Mouse (Mus musculus): ENCODE measurements around the gene Wnt4.
A peak's percentile ranks its signal among the peaks of the same experiment; 100 is the strongest.

The Wnt4 gene

GRCm38 (mm10) chr4:137306991-137307706, 29.9 kb downstream of the Wnt4 start:
- DNase-seq (ENCODE audit: low read depth) = no peak

GRCm38 (mm10) chr4:137308377-137308776, 31.1 kb downstream of the Wnt4 start:
- DNase-seq (ENCODE audit: low read depth) = peak; percentile 37

- peak; percentile 11 for DNase-seq (ENCODE audit: low read depth)
Measured at GRCm38 (mm10) chr4:137313511-137313910, 36.2 kb downstream of the Wnt4 start.

- DNase-seq (ENCODE audit: low read depth) = no peak
Measured at GRCm38 (mm10) chr4:137314561-137314960, 37.3 kb downstream of the Wnt4 start.

- DNase-seq (ENCODE audit: low read depth) = no peak
Measured at GRCm38 (mm10) chr4:137315061-137315460, 37.8 kb downstream of the Wnt4 start.

GRCm38 (mm10) chr4:137316027-137316770, 38.9 kb downstream of the Wnt4 start:
- no peak for DNase-seq (ENCODE audit: low read depth)

- DNase-seq (ENCODE audit: low read depth) = no peak
Measured at GRCm38 (mm10) chr4:137324926-137325325, 47.6 kb downstream of the Wnt4 start.

GRCm38 (mm10) chr4:137326494-137326893, 49.2 kb downstream of the Wnt4 start:
- no peak for DNase-seq (ENCODE audit: low read depth)

GRCm38 (mm10) chr4:137332051-137332450, 54.8 kb downstream of the Wnt4 start:
- no peak for DNase-seq (ENCODE audit: low read depth)

GRCm38 (mm10) chr4:137336468-137336867, 59.2 kb downstream of the Wnt4 start:
- no peak for DNase-seq (ENCODE audit: low read depth)

- no peak for DNase-seq (ENCODE audit: low read depth)
Measured at GRCm38 (mm10) chr4:137339415-137339814, 62.1 kb downstream of the Wnt4 start.

- DNase-seq (ENCODE audit: low read depth) = no peak
Measured at GRCm38 (mm10) chr4:137342816-137343215, 65.5 kb downstream of the Wnt4 start.

- DNase-seq (ENCODE audit: low read depth) = no peak
Measured at GRCm38 (mm10) chr4:137345112-137345511, 67.8 kb downstream of the Wnt4 start.

- DNase-seq (ENCODE audit: low read depth) = no peak
Measured at GRCm38 (mm10) chr4:137345790-137346189, 68.5 kb downstream of the Wnt4 start.

Measured in c-Kit-positive CD71-positive TER-119-negative erythroid progenitor cells, embryonic 14.5 days (primary cell).